Mouse (Mus musculus) cortical plate, adult 2 months (tissue): ENCODE results near the gene Scarb1. TPM values are rescaled to one million over a fixed set of nuclear protein-coding genes. Genes with fewer than 3 reads are reported as not detected.

ENCODE experiments used
- H3K27ac ChIP-seq: fragments of 200-500 bp; 2 replicates; pipeline ENCODE4 v1.5.1; 2012; ENCODE audit warnings: low read length, control low read depth, inconsistent platforms; ENCODE audit not compliant: insufficient read depth
- H3K4me1 ChIP-seq: fragments of 200-500 bp; 2 replicates; pipeline ENCODE4 v1.6.1; 2011; ENCODE audit warnings: low read length; ENCODE audit not compliant: control insufficient read depth, insufficient read depth
- H3K4me3 ChIP-seq: fragments of 200-500 bp; 2 replicates; pipeline ENCODE4 v1.5.1; 2011; ENCODE audit warnings: mild to moderate bottlenecking, low read length, control low read depth; ENCODE audit not compliant: insufficient read depth
- CTCF ChIP-seq: fragments of 200-500 bp; IDR thresholded peaks from 2 replicates; pipeline ENCODE4 v1.5.1; 2011; ENCODE audit warnings: mild to moderate bottlenecking, control low read depth, low read length; ENCODE audit not compliant: insufficient read depth; ENCODE audit errors: extremely low read depth
- POLR2A ChIP-seq: fragments of 200-500 bp; IDR thresholded peaks from 2 replicates; pipeline ENCODE4 v1.6.1; 2011; ENCODE audit warnings: mild to moderate bottlenecking, low read length, control low read depth; ENCODE audit not compliant: insufficient read depth; ENCODE audit errors: extremely low read depth
- polyA plus RNA-seq: library from polyadenylated mRNA; depleted of rRNA; stranded (reverse); fragments of >200 nt; gene quantifications from 2 replicates; pipeline ENCODE4 v1.2.3, GENCODE M21; 2012

Scarb1 gene
- polyA plus RNA-seq, 1 experiment, result 32.6 TPM

- Histone ChIP-seq H3K4me1 (peaks cover 5% of the 10 kb centered on the region; the same call in 1 of the 2 replicates), H3K27ac (no peak overlapping the region), H3K4me3 (no peak overlapping the region)
- TF ChIP-seq CTCF (no peak), POLR2A (no peak)
Measured at GRCm38 (mm10) chr5:125325931-125326330, 15.0 kb downstream of the Scarb1 start.

DNA sequence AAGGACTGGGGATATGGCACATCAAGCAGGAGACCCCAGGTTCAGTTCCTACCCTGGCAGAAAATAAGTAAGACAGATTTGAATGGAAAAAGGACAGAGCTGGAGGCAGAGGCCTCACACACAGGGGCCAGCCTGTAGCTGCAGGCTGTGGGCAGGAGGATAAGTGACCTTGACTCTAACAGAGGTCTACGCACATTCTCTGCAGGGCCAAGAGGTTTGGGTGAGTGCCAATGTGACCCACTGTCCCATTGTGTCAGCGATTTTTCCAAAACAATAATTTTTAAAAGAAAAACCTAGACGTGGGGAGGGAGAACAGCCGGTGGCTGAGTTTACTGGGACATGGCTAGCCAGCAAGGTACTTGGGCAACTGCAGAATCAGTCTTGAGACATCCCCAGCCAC is 15.6 kb downstream of the Scarb1 start:
- no peak for TF ChIP-seq POLR2A
- TF ChIP-seq CTCF, result no peak
- H3K4me1 ChIP-seq, result peaks cover 5% of the 10 kb centered on the region; the same call in 1 of the 2 replicates
- H3K4me3 ChIP-seq, result no peak overlapping the region
- no peak overlapping the region for H3K27ac ChIP-seq

DNA sequence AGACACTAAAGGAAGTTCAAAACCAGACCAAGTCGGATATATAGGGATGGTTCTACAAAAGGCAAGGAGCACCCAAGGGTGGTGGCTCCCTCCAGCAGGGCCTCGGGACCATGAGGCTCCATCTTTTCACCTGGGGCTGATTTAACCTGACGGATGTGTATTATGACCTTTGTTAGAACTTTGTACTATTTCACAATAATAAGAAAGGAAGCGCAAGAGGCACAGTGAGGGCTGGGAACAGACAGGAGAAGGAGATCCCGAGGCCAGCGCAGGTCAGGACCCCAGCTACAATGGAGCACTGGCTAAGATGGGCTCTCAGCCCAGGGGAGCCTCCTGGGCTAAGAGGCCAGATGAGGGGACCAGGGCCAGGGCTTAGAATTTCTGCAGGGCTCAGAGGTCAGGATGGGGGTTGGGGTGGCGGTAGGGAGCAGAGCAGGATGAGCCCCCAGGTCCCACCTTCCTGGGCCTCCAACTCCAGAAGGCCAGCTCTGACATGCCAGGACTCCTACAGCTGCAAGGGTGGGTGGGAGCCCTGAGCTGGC is 16.9 kb downstream of the Scarb1 start:
- Histone ChIP-seq H3K4me3 (no peak overlapping the region), H3K27ac (no peak overlapping the region), H3K4me1 (peaks cover 5% of the 10 kb centered on the region; the same call in 1 of the 2 replicates)
- TF ChIP-seq POLR2A (no peak), CTCF (no peak)

- no peak for TF ChIP-seq CTCF
- TF ChIP-seq POLR2A, result no peak
- Histone ChIP-seq H3K27ac (no peak overlapping the region), H3K4me3 (no peak overlapping the region), H3K4me1 (peaks cover 5% of the 10 kb centered on the region; the same call in 1 of the 2 replicates)
Measured at GRCm38 (mm10) chr5:125323128-125323527, 17.8 kb downstream of the Scarb1 start.

- Histone ChIP-seq H3K27ac (no peak overlapping the region), H3K4me3 (no peak overlapping the region), H3K4me1 (peaks cover 5% of the 10 kb centered on the region; the same call in 1 of the 2 replicates)
- no peak for TF ChIP-seq POLR2A
- TF ChIP-seq CTCF, result no peak
Measured at GRCm38 (mm10) chr5:125321836-125322235, 19.1 kb downstream of the Scarb1 start.

GRCm38 (mm10) chr5:125319057-125319800 is 21.7 kb downstream of the Scarb1 start:
- Histone ChIP-seq H3K4me3 (no peak overlapping the region), H3K4me1 (peaks cover 3% of the 10 kb centered on the region; the same call in 1 of the 2 replicates), H3K27ac (no peak overlapping the region; the same call in 1 of the 2 replicates)
- TF ChIP-seq CTCF (no peak), POLR2A (no peak)

GRCm38 (mm10) chr5:125317953-125318352 is 22.9 kb downstream of the Scarb1 start:
- no peak overlapping the region for H3K4me3 ChIP-seq
- TF ChIP-seq POLR2A (no peak), CTCF (no peak)

DNA sequence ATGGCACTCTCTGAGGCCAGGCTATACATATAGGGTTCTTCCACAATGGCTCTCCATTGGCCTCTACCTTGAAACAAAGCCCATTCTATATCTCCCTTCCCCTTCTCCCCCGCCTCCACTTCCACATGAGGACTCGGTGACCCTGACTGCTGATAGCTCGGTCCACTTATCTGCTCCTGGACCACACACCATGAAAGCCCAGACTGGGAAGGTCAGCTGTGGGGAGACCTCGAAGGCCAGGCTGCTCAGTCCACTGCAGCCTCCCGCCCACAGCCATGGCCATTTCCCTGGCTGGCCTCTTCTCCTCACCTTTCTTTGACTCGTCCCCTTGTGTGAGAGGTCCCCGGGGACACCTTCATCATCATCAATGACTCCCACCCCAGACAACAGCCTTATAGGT is 23.6 kb downstream of the Scarb1 start:
- TF ChIP-seq CTCF, result no peak
- no peak for TF ChIP-seq POLR2A
- Histone ChIP-seq H3K27ac (no peak overlapping the region), H3K4me1 (peaks cover 5% of the 10 kb centered on the region; the same call in 1 of the 2 replicates), H3K4me3 (no peak overlapping the region)

More at GRCm38 (mm10) chr5:125317953-125318352, 22.9 kb downstream of the Scarb1 start:
- peaks cover 5% of the 10 kb centered on the region; the same call in 1 of the 2 replicates for H3K4me1 ChIP-seq
- no peak overlapping the region for H3K27ac ChIP-seq

DNA sequence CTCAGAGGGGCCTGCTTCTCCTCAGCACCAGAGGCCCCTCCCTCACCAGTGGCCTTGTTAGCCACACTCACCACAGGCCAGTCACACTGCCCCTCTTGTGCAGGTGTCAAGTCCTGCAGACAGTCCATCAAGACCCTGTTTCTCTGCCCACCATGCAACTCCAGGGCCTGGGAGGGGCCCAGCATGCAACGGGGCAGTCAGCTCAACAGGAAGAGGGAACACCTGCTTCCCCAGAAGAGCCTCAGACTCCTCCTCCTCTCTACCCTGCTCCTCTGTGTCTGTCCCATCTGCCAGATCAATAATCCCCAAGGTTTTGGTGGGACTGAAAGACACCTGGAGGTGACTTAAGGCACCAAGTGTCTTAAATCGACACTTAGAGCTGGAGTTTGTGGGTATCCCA is 24.1 kb downstream of the Scarb1 start:
- H3K4me3 ChIP-seq, result no peak overlapping the region
- TF ChIP-seq POLR2A (no peak), CTCF (no peak)
- peaks cover 1% of the 10 kb centered on the region; the same call in 1 of the 2 replicates for H3K4me1 ChIP-seq
- H3K27ac ChIP-seq, result no peak overlapping the region

GRCm38 (mm10) chr5:125315110-125315509 is 25.8 kb downstream of the Scarb1 start:
- Histone ChIP-seq H3K27ac (no peak overlapping the region), H3K4me3 (no peak overlapping the region), H3K4me1 (peaks cover 1% of the 10 kb centered on the region; the same call in 1 of the 2 replicates)
- TF ChIP-seq POLR2A (no peak), CTCF (no peak)
